Mouse (Mus musculus) granulocyte monocyte progenitor cell, adult 5-6 weeks (primary cell): ENCODE data around the gene Zfp84. TPM values are rescaled to one million over a fixed set of nuclear protein-coding genes. Genes with fewer than 3 reads are reported as not detected.
A peak's percentile ranks its signal among the peaks of the same experiment; 100 is the strongest.
"Not testable (repeated sequence)": the region's sequence is repeated elsewhere in the genome, so short reads cannot be mapped to it uniquely, and the experiment has no call there.

Experiments used
- ATAC-seq: replicated peaks from 2 replicates; pipeline ENCODE4 v1.8.0; 2016; ENCODE audit warnings: mild to moderate bottlenecking, moderate TSS enrichment, inconsistent platforms; ENCODE audit not compliant: poor library complexity, severe bottlenecking
- total RNA-seq, 2 experiments: library from RNA; stranded (forward) in 1 of 2; stranded (reverse) in 1 of 2; fragments of 200-712, 200-1000 nt in 1 of 2; fragments of >200 nt in 1 of 2; fragmentation: Nextera tagmentation in 1 of 2; gene quantifications; 2 replicates each; pipeline ENCODE4 v1.2.3; 2014 to 2017

Gene Zfp84
- total RNA-seq (2014; fragmentation: Nextera tagmentation): 13.8 and 16.9 TPM in 2 replicates
- total RNA-seq (2017): 19.3 and 21.4 TPM in 2 replicates

- peak; percentile 92 for ATAC-seq
Observed at GRCm38 (mm10) chr7:29768090-29768900, at the start of gene Zfp84. Zfp84 (plus strand) TSS chr7:29768552.

- ATAC-seq: peak; percentile 65
Observed at GRCm38 (mm10) chr7:29725461-29726142, 42.8 kb upstream of the Zfp84 start.

- not testable (repeated sequence) for ATAC-seq
Observed at GRCm38 (mm10) chr7:29726860-29727259, 41.5 kb upstream of the Zfp84 start, which contains the start of gene Catsperg2. Catsperg2 (minus strand) TSS chr7:29727032.

GRCm38 (mm10) chr7:29728055-29728454, 40.3 kb upstream of the Zfp84 start:
- ATAC-seq: no peak

GRCm38 (mm10) chr7:29742258-29742657, 26.1 kb upstream of the Zfp84 start:
- no peak for ATAC-seq

- no peak for ATAC-seq
Observed at GRCm38 (mm10) chr7:29760476-29760875, 7.9 kb upstream of the Zfp84 start.

GRCm38 (mm10) chr7:29764702-29765101, 3.6 kb upstream of the Zfp84 start:
- ATAC-seq: no peak

GRCm38 (mm10) chr7:29767058-29767686, 1.2 kb upstream of the Zfp84 start:
- peak; percentile 57 for ATAC-seq

- ATAC-seq: no peak
Observed at GRCm38 (mm10) chr7:29768980-29769379, 628 bp downstream of the Zfp84 start.

- no peak for ATAC-seq
Observed at GRCm38 (mm10) chr7:29773503-29773902, 5.2 kb downstream of the Zfp84 start.

GRCm38 (mm10) chr7:29774371-29774770, 6.0 kb downstream of the Zfp84 start:
- no peak for ATAC-seq

GRCm38 (mm10) chr7:29776568-29776967, 8.2 kb downstream of the Zfp84 start:
- no peak for ATAC-seq

GRCm38 (mm10) chr7:29777372-29777771, 9.0 kb downstream of the Zfp84 start:
- no peak for ATAC-seq

GRCm38 (mm10) chr7:29783871-29784551, 15.7 kb downstream of the Zfp84 start, which contains the start of gene Zfp30:
Zfp30 (plus strand) TSS chr7:29783998.
- ATAC-seq: peak; percentile 90

- no peak for ATAC-seq
Observed at GRCm38 (mm10) chr7:29785023-29785422, 16.7 kb downstream of the Zfp84 start.

- no peak for ATAC-seq
Observed at GRCm38 (mm10) chr7:29785888-29786287, 17.5 kb downstream of the Zfp84 start.

- no peak for ATAC-seq
Observed at GRCm38 (mm10) chr7:29792906-29793305, 24.6 kb downstream of the Zfp84 start.

- ATAC-seq: no peak
Observed at GRCm38 (mm10) chr7:29807046-29807445, 38.7 kb downstream of the Zfp84 start.

- no peak for ATAC-seq
Observed at GRCm38 (mm10) chr7:29812244-29812643, 43.9 kb downstream of the Zfp84 start.

GRCm38 (mm10) chr7:29814381-29814780, 46.0 kb downstream of the Zfp84 start:
- ATAC-seq: no peak
